Mouse (Mus musculus) C2C12 (cell line): ENCODE results near the gene Lamc1. TPM values are rescaled to one million over a fixed set of nuclear protein-coding genes. Genes with fewer than 3 reads are reported as not detected.

Experiments
- H3K27me3 ChIP-seq: one replicate; pipeline ENCODE4 v1.6.1; 2011; ENCODE audit not compliant: control insufficient read depth, insufficient read depth, insufficient read length
- H3K36me3 ChIP-seq: one replicate; pipeline ENCODE4 v1.6.1; 2011; ENCODE audit not compliant: control insufficient read depth, insufficient read depth
- H3K4me3 ChIP-seq: one replicate; pipeline ENCODE4 v1.5.1; 2011; ENCODE audit warnings: mild to moderate bottlenecking, control low read depth; ENCODE audit not compliant: poor library complexity, insufficient read depth, severe bottlenecking
- H3K79me2 ChIP-seq: one replicate; pipeline ENCODE4 v1.6.1; 2011; ENCODE audit not compliant: control insufficient read depth, insufficient read depth
- H3K79me3 ChIP-seq: one replicate; pipeline ENCODE4 v1.6.1; 2011; ENCODE audit warnings: low read depth, control low read depth
- H3ac ChIP-seq: one replicate; pipeline ENCODE3; 2011; ENCODE audit warnings: low read depth; ENCODE audit not compliant: control insufficient read depth, insufficient read length
- CEBPB ChIP-seq: IDR thresholded peaks from one replicate; pipeline ENCODE4 v1.6.1; 2011; ENCODE audit warnings: low read depth, mild to moderate bottlenecking, control low read depth, moderate library complexity
- CTCF ChIP-seq: IDR thresholded peaks from one replicate; pipeline ENCODE4 v1.5.1; 2011; ENCODE audit not compliant: control insufficient read depth, insufficient read depth, insufficient read length
- FOSL1 ChIP-seq: IDR thresholded peaks from one replicate; pipeline ENCODE4 v1.8.0; 2011; ENCODE audit warnings: mild to moderate bottlenecking, low read length; ENCODE audit not compliant: poor library complexity, insufficient read depth, severe bottlenecking
- MAX ChIP-seq: IDR thresholded peaks from one replicate; pipeline ENCODE4 v1.6.1; 2011; ENCODE audit warnings: mild to moderate bottlenecking, control low read depth
- MYOD1 ChIP-seq: IDR thresholded peaks from one replicate; pipeline ENCODE4 v1.6.1; 2011; ENCODE audit warnings: low read depth; ENCODE audit not compliant: control insufficient read depth, insufficient read length
- MYOG ChIP-seq: IDR thresholded peaks from one replicate; pipeline ENCODE4 v1.6.1; 2011; ENCODE audit not compliant: control insufficient read depth, insufficient read length; ENCODE audit errors: extremely low read depth
- USF1 ChIP-seq: IDR thresholded peaks from one replicate; pipeline ENCODE4 v1.6.1; 2011; ENCODE audit warnings: low read depth, mild to moderate bottlenecking, control low read depth, moderate library complexity
- polyA plus RNA-seq: library from polyadenylated mRNA; unstranded; fragments of >200 nt; fragmentation: generic; extraction: Trizol; gene quantifications from one replicate; pipeline ENCODE4 v1.2.1, GENCODE M21; 2012; ENCODE audit warnings: missing spikeins

The Lamc1 gene
- polyA plus RNA-seq, 1 experiment: 35.5 TPM

GRCm38 (mm10) chr1:153231681-153232080 is 100.9 kb downstream of the Lamc1 start:
- no peak overlapping the region for H3ac ChIP-seq
- H3K4me3 ChIP-seq: no peak overlapping the region
- no peaks in the 10 kb centered on the region for H3K27me3 ChIP-seq
- no peaks in the 10 kb centered on the region for H3K79me2 ChIP-seq
- H3K79me3 ChIP-seq: no peaks in the 10 kb centered on the region
- TF ChIP-seq MYOD1 (no peak), CTCF (no peak), CEBPB (no peak), MAX (no peak), USF1 (no peak), FOSL1 (no peak), MYOG (no peak)
- peaks cover 81% of the 10 kb centered on the region for H3K36me3 ChIP-seq

- no peaks in the 10 kb centered on the region for H3K27me3 ChIP-seq
- H3K79me3 ChIP-seq: no peaks in the 10 kb centered on the region
- peaks cover 97% of the 10 kb centered on the region for H3K36me3 ChIP-seq
- TF ChIP-seq FOSL1 (no peak), MAX (no peak), USF1 (no peak), MYOG (no peak), CEBPB (no peak), MYOD1 (no peak), CTCF (no peak)
- H3ac ChIP-seq: no peak overlapping the region
- no peak overlapping the region for H3K4me3 ChIP-seq
- no peaks in the 10 kb centered on the region for H3K79me2 ChIP-seq
Observed at GRCm38 (mm10) chr1:153227916-153228315, 104.7 kb downstream of the Lamc1 start.

GRCm38 (mm10) chr1:153227096-153227495 is 105.5 kb downstream of the Lamc1 start:
- Histone ChIP-seq H3K27me3 (no peaks in the 10 kb centered on the region), H3K36me3 (peaks cover 94% of the 10 kb centered on the region), H3ac (no peak overlapping the region), H3K4me3 (no peak overlapping the region), H3K79me3 (no peaks in the 10 kb centered on the region), H3K79me2 (no peaks in the 10 kb centered on the region)
- TF ChIP-seq CTCF (no peak), MYOG (no peak), USF1 (no peak), MYOD1 (no peak), FOSL1 (no peak), MAX (no peak)

GRCm38 (mm10) chr1:153225786-153226725 is 106.5 kb downstream of the Lamc1 start:
- Histone ChIP-seq H3K4me3 (no peak overlapping the region), H3K79me2 (no peaks in the 10 kb centered on the region), H3ac (no peak overlapping the region), H3K36me3 (peaks cover 91% of the 10 kb centered on the region), H3K27me3 (no peaks in the 10 kb centered on the region), H3K79me3 (no peaks in the 10 kb centered on the region)
- no peak for TF ChIP-seq CTCF
- TF ChIP-seq MYOD1: no peak
- peak; percentile 11 for TF ChIP-seq CEBPB
- no peak for TF ChIP-seq MYOG

GRCm38 (mm10) chr1:153224331-153224730 is 108.3 kb downstream of the Lamc1 start:
- no peak overlapping the region for H3ac ChIP-seq
- no peaks in the 10 kb centered on the region for H3K79me2 ChIP-seq
- no peak overlapping the region for H3K4me3 ChIP-seq
- H3K27me3 ChIP-seq: no peaks in the 10 kb centered on the region
- TF ChIP-seq MYOD1 (no peak), MAX (no peak), CTCF (no peak), MYOG (no peak), FOSL1 (no peak), USF1 (no peak), CEBPB (no peak)
- H3K36me3 ChIP-seq: peaks cover 89% of the 10 kb centered on the region
- no peaks in the 10 kb centered on the region for H3K79me3 ChIP-seq
